Mouse (Mus musculus): ENCODE measurements around the gene Gm14137.

Gm14137 gene

GRCm38 (mm10) chr2:119173991-119174651 lies at the start of gene Gm14137:
Gene Gm14137, plus strand, starts transcription at chr2:119174509.
- no peak for DNase-seq (ENCODE audit: low spot score)

GRCm38 (mm10) chr2:119136346-119136898 lies 37.9 kb upstream of the Gm14137 start:
- DNase-seq (ENCODE audit: low spot score), result no peak

GRCm38 (mm10) chr2:119145199-119145598 lies 29.1 kb upstream of the Gm14137 start:
- no peak for DNase-seq (ENCODE audit: low spot score)

DNA sequence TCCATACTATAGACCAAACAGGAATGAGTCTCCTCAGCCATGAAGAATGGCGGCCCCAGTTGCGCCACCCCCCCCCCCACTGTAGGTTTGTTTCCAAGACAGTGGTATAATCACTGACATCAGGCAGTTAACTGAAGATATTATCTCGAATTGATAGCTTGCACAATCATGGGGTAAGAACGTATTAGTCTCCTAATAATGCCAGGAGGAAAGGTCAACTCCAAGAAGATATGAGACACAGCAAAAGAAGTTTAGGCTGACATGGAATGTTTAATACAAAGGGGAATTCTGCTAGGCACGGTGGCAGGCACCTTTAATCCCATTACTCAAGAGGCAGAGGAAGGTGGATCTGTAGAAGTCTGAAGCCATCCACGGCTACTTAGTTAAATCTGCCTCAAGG lies 27.9 kb upstream of the Gm14137 start:
- DNase-seq (ENCODE audit: low spot score), result no peak

DNA sequence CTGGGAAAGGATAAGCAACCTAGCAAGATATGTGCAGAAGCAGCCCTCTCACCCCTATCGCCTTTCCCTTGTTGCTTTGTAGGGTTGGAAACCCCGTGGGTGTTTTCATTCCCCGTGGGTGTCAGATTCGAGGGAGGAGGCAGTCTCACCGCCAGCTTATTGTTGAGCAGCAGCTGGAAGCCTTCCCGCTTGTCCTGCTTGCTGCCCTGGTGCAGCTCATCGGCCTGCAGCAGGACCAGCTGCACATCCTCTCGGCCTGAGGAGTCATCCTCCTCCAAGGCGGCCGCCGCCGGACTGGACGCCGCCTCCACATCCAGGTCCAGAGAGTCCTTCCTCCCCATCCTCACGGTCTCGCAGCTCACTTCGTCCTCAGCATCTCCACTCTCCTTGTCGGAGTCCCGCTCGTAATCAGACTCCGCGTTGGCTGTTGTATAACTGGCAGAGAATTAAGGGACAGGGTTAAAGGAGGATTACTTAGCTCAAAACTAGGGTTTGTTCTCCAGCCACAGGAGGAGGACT lies 27.1 kb upstream of the Gm14137 start:
- DNase-seq (ENCODE audit: low spot score), result no peak

- no peak for DNase-seq (ENCODE audit: low spot score)
Observed at GRCm38 (mm10) chr2:119147775-119148174, 26.5 kb upstream of the Gm14137 start.

DNA sequence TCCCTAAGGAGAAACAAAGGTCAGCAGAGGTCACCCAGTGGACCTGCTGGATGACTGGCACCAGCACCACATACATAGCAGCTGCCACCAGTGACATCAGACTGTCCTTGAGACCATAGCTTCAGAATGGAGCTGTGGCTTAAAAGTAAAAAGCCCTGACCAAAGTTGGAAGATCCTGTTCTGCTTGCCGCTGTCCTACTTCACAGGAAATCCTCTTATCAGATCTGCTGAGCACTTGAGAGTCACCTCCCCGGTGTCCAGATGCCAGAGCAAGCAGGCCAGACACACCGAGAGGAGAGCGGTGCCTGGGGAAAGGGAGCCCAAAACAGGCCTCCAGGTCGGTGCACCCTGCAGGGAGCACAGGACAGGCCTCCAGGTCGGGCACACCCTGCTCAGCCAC lies 22.1 kb upstream of the Gm14137 start:
- DNase-seq (ENCODE audit: low spot score), result no peak

GRCm38 (mm10) chr2:119154683-119155082 lies 19.6 kb upstream of the Gm14137 start:
- no peak for DNase-seq (ENCODE audit: low spot score)

DNA sequence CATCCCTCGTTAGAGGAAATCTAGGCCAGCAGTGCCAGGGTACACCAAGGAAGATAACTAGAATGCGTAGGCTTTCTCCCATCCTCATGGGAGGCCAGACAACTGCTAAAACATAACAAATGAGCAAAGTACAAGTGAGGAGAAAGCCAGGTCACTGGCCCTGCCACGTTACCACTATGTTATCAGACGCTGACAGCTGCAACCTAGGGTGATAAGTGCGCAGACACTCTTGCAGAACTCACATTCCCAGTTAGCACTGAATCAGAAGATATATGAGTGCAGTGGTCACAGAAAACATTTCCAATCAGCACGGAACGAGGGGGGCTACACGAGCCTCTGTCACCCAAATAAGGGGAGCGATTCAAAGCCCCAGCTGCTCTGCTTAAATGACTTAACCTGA lies 18.9 kb upstream of the Gm14137 start:
- no peak for DNase-seq (ENCODE audit: low spot score)

DNA sequence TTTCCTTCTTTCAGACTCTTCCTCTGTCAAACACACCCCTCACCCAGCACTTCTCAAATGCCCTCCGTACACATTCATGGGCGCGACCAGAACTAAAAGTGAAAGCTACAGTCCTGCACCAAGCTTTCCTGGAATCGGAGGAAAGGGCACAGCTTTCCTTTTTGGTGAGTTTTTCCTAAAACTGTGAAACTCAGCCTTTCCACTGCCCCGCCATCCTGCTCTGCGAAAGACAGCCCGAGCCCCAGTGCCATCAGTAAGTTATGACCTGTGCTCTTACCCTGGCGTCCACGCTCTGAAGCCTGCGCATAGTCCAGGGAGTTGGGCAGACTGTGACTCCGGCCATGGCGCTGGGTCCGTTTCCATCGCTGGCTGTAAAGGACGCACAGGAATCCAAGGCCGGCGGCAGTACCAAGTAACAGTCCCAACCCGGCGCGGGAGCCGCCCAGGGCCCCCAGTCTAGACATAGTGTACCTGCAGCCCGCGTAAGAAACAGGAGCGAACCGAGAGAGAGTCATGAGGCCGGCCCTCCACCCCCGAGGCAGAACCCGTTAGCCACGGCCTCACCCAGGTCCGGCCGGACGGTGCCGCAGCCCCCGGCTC lies 18.1 kb upstream of the Gm14137 start:
- DNase-seq (ENCODE audit: low spot score), result no peak

DNA sequence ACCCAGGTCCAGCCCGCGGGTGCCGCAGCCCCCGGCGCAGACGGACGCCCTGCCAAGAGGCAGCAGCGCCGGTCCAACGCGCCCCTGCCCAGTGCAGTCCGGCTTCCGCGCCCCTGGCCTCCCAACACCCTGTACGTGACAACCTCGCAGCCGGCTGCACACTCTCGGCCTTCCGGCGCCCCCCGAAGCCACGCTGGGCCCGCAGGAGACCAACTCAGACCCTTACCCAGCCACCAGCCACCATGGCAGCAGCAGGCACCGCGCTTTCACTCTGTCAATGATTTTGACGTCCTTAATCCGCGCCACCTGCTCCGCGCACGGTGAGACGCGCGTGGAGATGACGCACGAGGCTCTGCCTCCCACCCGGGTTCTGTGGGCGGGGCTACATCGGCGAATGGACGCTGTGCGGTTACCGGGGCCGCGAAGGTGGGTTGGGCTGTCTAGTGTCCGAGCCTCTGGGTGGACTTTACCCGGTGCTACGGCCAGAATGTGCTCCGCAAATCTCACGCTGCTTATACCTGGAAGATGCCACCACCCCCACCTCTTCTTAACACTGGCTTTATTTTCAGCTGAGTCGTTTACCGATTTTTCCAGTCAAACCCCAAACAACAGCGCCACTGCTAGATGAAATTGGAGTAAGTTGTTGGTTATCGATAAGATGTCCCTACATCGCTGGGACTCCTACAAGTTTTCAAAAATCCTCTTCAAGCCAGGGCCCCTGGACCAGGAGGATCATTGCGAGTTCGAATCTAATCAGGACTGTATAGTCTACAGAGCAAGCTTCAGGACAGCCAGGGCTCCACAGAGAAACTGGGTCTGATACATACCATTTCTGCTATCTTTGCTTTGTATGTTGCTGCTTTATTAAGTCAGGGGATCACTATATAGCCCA lies 17.4 kb upstream of the Gm14137 start, which contains the start of gene Rmdn3:
Gene Rmdn3, minus strand, starts transcription at position 354 of the 892 bp plus-strand sequence.
- DNase-seq (ENCODE audit: low spot score), result peak; percentile 94

- no peak for DNase-seq (ENCODE audit: low spot score)
Observed at GRCm38 (mm10) chr2:119157836-119158235, 16.5 kb upstream of the Gm14137 start.

DNA sequence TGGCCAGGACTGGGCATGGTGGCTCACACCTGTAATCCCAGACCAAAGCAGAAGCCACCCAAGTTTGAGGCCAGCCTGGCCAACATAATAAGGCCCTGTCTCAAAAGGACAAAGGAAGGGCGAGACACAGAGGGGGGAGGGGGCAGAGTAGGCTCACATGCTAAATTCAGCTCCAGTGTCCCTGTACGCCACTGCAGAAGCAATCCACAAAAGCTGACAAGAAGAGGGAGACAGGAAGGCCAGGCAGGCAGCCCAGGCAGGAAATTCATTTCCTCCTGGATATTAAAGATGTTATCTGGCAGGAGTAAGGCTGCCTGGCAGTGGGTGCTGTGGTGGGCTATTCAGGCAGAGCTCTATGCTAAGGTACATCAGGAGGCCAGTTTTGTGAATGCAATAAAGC lies 13.1 kb upstream of the Gm14137 start:
- DNase-seq (ENCODE audit: low spot score), result no peak

GRCm38 (mm10) chr2:119163135-119163534 lies 11.2 kb upstream of the Gm14137 start:
- DNase-seq (ENCODE audit: low spot score), result no peak

- DNase-seq (ENCODE audit: low spot score), result no peak
Observed at GRCm38 (mm10) chr2:119163999-119164398, 10.3 kb upstream of the Gm14137 start.

- DNase-seq (ENCODE audit: low spot score), result no peak
Observed at GRCm38 (mm10) chr2:119165401-119165800, 8.9 kb upstream of the Gm14137 start.

- peak; percentile 37 for DNase-seq (ENCODE audit: low spot score)
Observed at GRCm38 (mm10) chr2:119166901-119167865, 7.1 kb upstream of the Gm14137 start, which contains the start of gene Gchfr. Gene Gchfr, plus strand, starts transcription at chr2:119167773.

- no peak for DNase-seq (ENCODE audit: low spot score)
Observed at GRCm38 (mm10) chr2:119167866-119168256, 6.4 kb upstream of the Gm14137 start.

DNA sequence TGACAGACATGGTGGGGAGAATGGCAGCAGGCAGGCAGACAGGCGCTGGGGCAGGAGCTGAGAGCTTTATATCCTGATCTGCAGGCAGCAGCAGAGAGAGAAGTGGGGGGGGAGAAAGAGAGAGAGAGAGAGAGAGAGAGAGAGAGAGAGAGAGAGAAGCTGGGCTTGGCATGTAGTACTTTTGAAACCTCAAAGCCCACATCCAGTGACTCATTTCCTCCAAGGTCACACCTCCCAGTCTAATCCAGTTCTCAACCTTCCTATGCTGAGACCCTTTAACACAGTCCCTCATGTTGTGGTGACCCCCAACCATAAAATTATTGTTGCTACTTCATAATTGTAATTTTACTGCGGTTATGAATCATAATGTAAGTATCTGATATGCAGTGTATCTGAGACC lies 4.0 kb upstream of the Gm14137 start:
- DNase-seq (ENCODE audit: low spot score), result no peak

DNA sequence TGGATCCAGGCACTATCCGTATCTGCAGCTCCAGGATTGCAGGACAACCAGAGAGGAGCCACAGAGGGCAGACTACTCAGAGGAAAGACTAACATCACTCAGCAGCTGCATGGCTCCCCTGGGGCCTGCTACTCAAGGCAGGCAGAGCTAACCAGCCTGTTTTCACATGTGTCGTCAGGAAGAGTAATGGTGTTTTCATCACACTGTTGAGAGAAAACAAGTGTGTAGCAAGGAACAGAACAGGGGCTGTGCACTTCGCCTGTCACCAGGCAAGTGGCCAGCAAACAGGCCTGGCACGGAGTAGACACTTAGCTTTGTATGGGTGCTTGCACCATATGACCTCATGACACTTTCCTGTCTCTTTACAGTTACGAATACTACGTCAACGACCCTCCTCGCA lies 2.7 kb upstream of the Gm14137 start:
- no peak for DNase-seq (ENCODE audit: low spot score)

DNA sequence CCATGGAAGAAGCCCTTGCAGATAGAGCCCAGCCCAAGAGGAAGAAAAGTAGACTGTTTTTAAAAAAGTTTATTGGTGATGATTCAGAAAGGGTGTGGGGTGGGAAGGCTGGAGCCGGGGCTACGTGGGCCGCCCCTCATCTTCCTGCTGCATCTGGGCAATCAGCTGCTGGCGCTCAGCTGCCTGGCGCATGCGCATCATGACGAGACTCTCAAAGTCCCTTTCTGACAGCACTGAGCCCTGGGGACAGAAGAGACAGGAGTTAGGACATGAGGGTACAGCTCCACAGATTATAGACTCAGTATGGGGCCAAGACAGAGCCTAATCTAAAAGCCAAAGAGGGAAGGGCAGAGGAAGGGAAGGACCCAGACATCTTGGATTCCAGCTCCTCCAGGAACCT lies 1.9 kb upstream of the Gm14137 start:
- DNase-seq (ENCODE audit: low spot score), result no peak
